Mouse (Mus musculus) gastrocnemius, adult 8-10 months (tissue): ENCODE measurements around the gene Bnip2. TPM values are rescaled to one million over a fixed set of nuclear protein-coding genes. Genes with fewer than 3 reads are reported as not detected.

Experiments
- DNase-seq, 2 experiments: peaks; one replicate each; pipeline ENCODE4 v3.0.0; 2022; ENCODE audit warnings: low spot score in 2 of 2
- total RNA-seq, 4 experiments: library from RNA; stranded (reverse); gene quantifications; 2 replicates each; pipeline ENCODE4 v1.2.4; 2022

Gene Bnip2
- total RNA-seq, 4 experiments from 2014 or later, result 77.2 to 83.2 (median 79.7) TPM

GRCm38 (mm10) chr9:70047839-70048238, 58.6 kb downstream of the Bnip2 start:
- no peak for DNase-seq

- no peak for DNase-seq
Observed at GRCm38 (mm10) chr9:70048280-70048679, 59.0 kb downstream of the Bnip2 start.

- peak; percentile 51 to 60 for DNase-seq
Observed at GRCm38 (mm10) chr9:70048751-70049415, 59.6 kb downstream of the Bnip2 start.

- DNase-seq, result no peak
Observed at GRCm38 (mm10) chr9:70049416-70049783, 60.1 kb downstream of the Bnip2 start.

- no peak for DNase-seq
Observed at GRCm38 (mm10) chr9:70049839-70050238, 60.6 kb downstream of the Bnip2 start.

- DNase-seq, result no peak
Observed at GRCm38 (mm10) chr9:70052730-70053129, 63.5 kb downstream of the Bnip2 start.

- no peak for DNase-seq
Observed at GRCm38 (mm10) chr9:70053411-70053810, 64.1 kb downstream of the Bnip2 start.

Other genes with a start within 250 kb of the Bnip2 start
- not detected for gene Foxb1, start 228.5 kb upstream of the Bnip2 start, total RNA-seq
- gene Gtf2a2, start 23.1 kb downstream of the Bnip2 start, total RNA-seq, result 10 to 100 TPM; 51.5 to 60.3 (median 56.9) TPM
- gene Gcnt3, start 48.6 kb downstream of the Bnip2 start, total RNA-seq, result not detected
- gene Fam81a, start 153.1 kb downstream of the Bnip2 start, total RNA-seq, result under 1 TPM; 0.68 to 0.97 (median 0.85) TPM
- gene Myo1e, start 217.9 kb downstream of the Bnip2 start, total RNA-seq, result 1 to 10 TPM; 4.7 to 8.3 (median 5.3) TPM